Mouse (Mus musculus) heart, embryonic 13.5 days (tissue): ENCODE data around the gene Sec1. TPM values are rescaled to one million over a fixed set of nuclear protein-coding genes. Genes with fewer than 3 reads are reported as not detected.

Experiments
- ATAC-seq: fragments of 200-750 bp; cut with Nextera tagmentation; 2 replicates; pipeline ENCODE4 v1.8.0; 2017; ENCODE audit warnings: moderate TSS enrichment; ENCODE audit not compliant: insufficient number of reproducible peaks, low FRiP score, low TSS enrichment; ENCODE audit errors: extremely low read depth
- H3K27ac ChIP-seq: fragments of 300-500 bp; sonication (generic); replicated peaks from 2 replicates; pipeline ENCODE4 v1.5.1; 2015; ENCODE audit warnings: moderate library complexity, mild to moderate bottlenecking, inconsistent platforms
- H3K27me3 ChIP-seq: fragments of 300-500 bp; sonication (generic); replicated peaks from 2 replicates; pipeline ENCODE4 v1.6.1; 2015; ENCODE audit warnings: mild to moderate bottlenecking, inconsistent platforms
- H3K36me3 ChIP-seq: fragments of 300-500 bp; sonication (generic); 2 replicates; pipeline ENCODE4 v1.6.1; 2015; ENCODE audit warnings: mild to moderate bottlenecking, inconsistent platforms
- H3K4me1 ChIP-seq: fragments of 300-500 bp; sonication (generic); 2 replicates; pipeline ENCODE4 v1.6.1; 2015; ENCODE audit warnings: inconsistent platforms
- H3K4me2 ChIP-seq: fragments of 300-500 bp; sonication (generic); 2 replicates; pipeline ENCODE4 v1.6.1; 2015; ENCODE audit warnings: inconsistent platforms, mild to moderate bottlenecking, moderate library complexity
- H3K4me3 ChIP-seq: fragments of 300-500 bp; sonication (generic); 2 replicates; pipeline ENCODE4 v1.5.1; 2015; ENCODE audit warnings: moderate library complexity, mild to moderate bottlenecking, inconsistent platforms
- H3K9ac ChIP-seq: fragments of 300-500 bp; sonication (generic); 2 replicates; pipeline ENCODE4 v1.6.1; 2015; ENCODE audit warnings: inconsistent platforms, mild to moderate bottlenecking, moderate library complexity
- H3K9me3 ChIP-seq: fragments of 300-500 bp; sonication (generic); 2 replicates; pipeline ENCODE4 v1.6.1; 2016; ENCODE audit warnings: inconsistent platforms
- WGBS: fragments of 180-500 bp; shearing (Covaris S2); methylation state at CpG from one replicate; pipeline ENCODE4 v1.1.7; 2015; ENCODE audit warnings: mixed read lengths; 5-methylcytosine and 5-hydroxymethylcytosine counted together
- polyA plus RNA-seq: library from polyadenylated mRNA; unstranded; fragments of >200 nt; fragmentation: Nextera tagmentation; extraction: Ambion mirVana; gene quantifications from 2 replicates; pipeline ENCODE4 v1.2.1, GENCODE M21; 2015

The Sec1 gene
- polyA plus RNA-seq, 1 experiment from 2014 or later: 0.29 TPM

GRCm38 (mm10) chr7:45716952-45717917 lies 23.0 kb upstream of the Sec1 start:
- peaks cover 48% of the 10 kb centered on the region for H3K36me3 ChIP-seq
- H3K27ac ChIP-seq: peak overlapping the region; percentile 90
- peaks cover 50% of the 10 kb centered on the region for H3K4me1 ChIP-seq
- H3K4me2 ChIP-seq: peak overlapping the region; percentile 78
- no peak; the same call in 1 of the 2 replicates for ATAC-seq
- no peaks in the 10 kb centered on the region for H3K27me3 ChIP-seq
- 7% methylated on average over 31 of the region's 31 CpGs for WGBS
- no peaks in the 10 kb centered on the region for H3K9me3 ChIP-seq
- H3K9ac ChIP-seq: peak overlapping the region; percentile 94
- H3K4me3 ChIP-seq: peak overlapping the region; percentile 97

GRCm38 (mm10) chr7:45716460-45716857 lies 22.3 kb upstream of the Sec1 start:
- Histone ChIP-seq H3K4me3 (peak overlapping the region; percentile 97), H3K27ac (peak overlapping the region; percentile 25; the same call in 1 of the 2 replicates), H3K4me2 (peak overlapping the region; percentile 78), H3K4me1 (peaks cover 50% of the 10 kb centered on the region), H3K9me3 (no peaks in the 10 kb centered on the region), H3K9ac (peak overlapping the region; percentile 94), H3K27me3 (no peaks in the 10 kb centered on the region), H3K36me3 (peaks cover 48% of the 10 kb centered on the region)
- WGBS: 81% methylated on average over 3 of the region's 3 CpGs
- no peak for ATAC-seq

DNA sequence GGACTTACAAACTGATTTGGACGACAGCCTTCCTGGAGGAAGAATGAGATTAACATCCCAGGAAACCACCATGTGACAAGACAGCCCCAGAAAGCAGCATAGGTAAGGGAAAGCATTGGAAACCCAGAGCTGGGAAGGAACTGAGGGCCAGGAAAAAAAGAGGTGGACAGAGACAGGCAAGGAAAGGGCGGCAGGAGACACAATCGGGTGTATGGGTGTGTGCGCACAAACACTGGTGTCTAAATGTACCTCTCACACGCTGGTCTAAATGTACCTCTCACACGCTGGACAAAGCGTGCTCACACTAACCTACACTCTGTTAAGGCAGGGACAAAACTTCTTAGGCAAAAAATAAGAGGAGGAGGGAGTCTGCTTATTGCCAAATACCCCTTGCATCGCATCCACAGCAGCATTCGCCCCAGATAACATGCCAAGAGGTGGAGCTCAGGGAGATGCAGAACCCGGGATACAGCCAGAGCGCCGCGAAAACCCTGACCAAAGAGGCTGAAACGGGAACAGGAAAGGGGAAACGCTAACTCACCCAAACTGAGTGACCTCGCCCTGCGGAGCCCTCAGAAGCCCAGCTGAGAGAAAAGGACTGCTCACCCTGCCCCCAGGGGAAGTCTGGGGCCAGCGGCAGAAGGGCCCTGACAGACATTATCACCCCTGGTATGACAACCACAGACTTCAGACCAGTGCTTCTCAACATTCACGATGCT lies 21.7 kb upstream of the Sec1 start:
- no peaks in the 10 kb centered on the region for H3K27me3 ChIP-seq
- peak overlapping the region; percentile 65 for H3K27ac ChIP-seq
- peak overlapping the region; percentile 78 for H3K4me2 ChIP-seq
- peak overlapping the region; percentile 97 for H3K4me3 ChIP-seq
- 76% methylated on average over 19 of the region's 19 CpGs for WGBS
- peak overlapping the region; percentile 94 for H3K9ac ChIP-seq
- peaks cover 48% of the 10 kb centered on the region for H3K36me3 ChIP-seq
- no peaks in the 10 kb centered on the region for H3K9me3 ChIP-seq
- no peak for ATAC-seq
- peaks cover 47% of the 10 kb centered on the region for H3K4me1 ChIP-seq

GRCm38 (mm10) chr7:45715090-45715708 lies 21.0 kb upstream of the Sec1 start, which contains the start of gene Rpl18:
Gene Rpl18 (plus strand): TSS chr7:45715457.
- Histone ChIP-seq H3K4me1 (peaks cover 45% of the 10 kb centered on the region), H3K4me3 (peak within 1 kb of the TSS; percentile 97), H3K27ac (peak within 1 kb of the TSS; percentile 65), H3K36me3 (peaks cover 48% of the 10 kb centered on the region), H3K9ac (peak within 1 kb of the TSS; percentile 94), H3K4me2 (peak within 1 kb of the TSS; percentile 78), H3K9me3 (no peaks in the 10 kb centered on the region), H3K27me3 (no peaks in the 10 kb centered on the region)
- 8% methylated on average over 34 of the region's 34 CpGs for WGBS
- ATAC-seq: peak; percentile 83

DNA sequence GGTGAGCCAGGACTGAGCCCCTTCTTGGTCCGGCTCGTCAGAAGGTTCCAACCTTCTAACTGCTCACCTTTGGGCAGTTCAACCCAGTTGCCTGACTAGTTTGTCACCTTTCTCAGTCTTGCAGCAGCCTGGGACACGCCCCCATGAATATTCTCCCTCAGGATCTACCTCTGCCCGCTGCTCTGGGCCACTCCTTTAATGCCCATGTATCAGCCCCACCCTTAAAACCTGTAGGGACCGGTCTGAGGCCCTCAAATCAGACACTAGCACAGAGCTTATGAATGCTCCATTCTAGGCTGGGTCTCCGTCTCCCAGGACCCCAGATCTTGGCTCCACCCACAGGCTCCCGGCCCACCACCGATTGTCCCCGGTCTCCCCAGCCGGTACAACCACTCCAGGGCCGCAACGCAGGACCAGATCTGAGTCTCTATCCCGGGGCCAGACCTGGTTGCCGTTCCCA lies 20.5 kb upstream of the Sec1 start:
- Histone ChIP-seq H3K27ac (peak overlapping the region; percentile 43), H3K9me3 (no peaks in the 10 kb centered on the region), H3K9ac (peak overlapping the region; percentile 87), H3K36me3 (peaks cover 48% of the 10 kb centered on the region), H3K4me2 (peak overlapping the region; percentile 78), H3K27me3 (no peaks in the 10 kb centered on the region), H3K4me3 (peak overlapping the region; percentile 97), H3K4me1 (peaks cover 40% of the 10 kb centered on the region)
- 10% methylated on average over 14 of the region's 14 CpGs for WGBS
- ATAC-seq: 0 out of 2 replicates have a peak, but pooled peaks have one; percentile 10

- WGBS: 77% methylated on average over 6 of the region's 6 CpGs
- ATAC-seq: no peak
- Histone ChIP-seq H3K9ac (peak overlapping the region; percentile 87), H3K4me2 (peak overlapping the region; percentile 78), H3K4me3 (peak overlapping the region; percentile 97), H3K36me3 (peaks cover 44% of the 10 kb centered on the region), H3K27ac (no peak overlapping the region), H3K27me3 (no peaks in the 10 kb centered on the region), H3K9me3 (no peaks in the 10 kb centered on the region), H3K4me1 (peaks cover 39% of the 10 kb centered on the region)
Measured at GRCm38 (mm10) chr7:45713881-45714520, 19.8 kb upstream of the Sec1 start.

DNA sequence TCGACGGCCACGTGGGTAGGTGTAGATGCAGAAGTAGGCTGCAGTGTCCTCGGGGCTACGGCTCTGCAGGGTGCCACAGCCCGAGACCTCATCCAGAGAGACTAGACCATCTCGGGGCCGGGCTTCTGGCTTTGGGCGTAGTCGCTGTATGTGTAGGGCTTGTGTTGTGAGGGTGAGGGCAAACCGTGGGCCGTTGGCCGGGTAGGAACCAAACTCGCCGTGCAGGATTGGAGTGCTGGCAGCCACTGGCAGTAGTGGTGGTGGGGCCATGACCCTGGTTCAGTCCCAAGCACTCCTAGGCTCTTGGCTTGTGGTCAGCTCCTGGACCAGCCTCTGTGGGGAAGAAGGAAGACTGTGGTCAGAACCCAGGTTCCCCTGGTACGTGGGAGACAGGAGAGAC lies 19.2 kb upstream of the Sec1 start:
- Histone ChIP-seq H3K4me3 (no peak overlapping the region), H3K9ac (no peak overlapping the region; the same call in 1 of the 2 replicates), H3K27ac (no peak overlapping the region), H3K4me1 (peaks cover 40% of the 10 kb centered on the region), H3K27me3 (no peaks in the 10 kb centered on the region), H3K4me2 (no peak overlapping the region), H3K36me3 (peaks cover 41% of the 10 kb centered on the region), H3K9me3 (no peaks in the 10 kb centered on the region)
- WGBS: 90% methylated on average over 16 of the region's 16 CpGs
- no peak for ATAC-seq

DNA sequence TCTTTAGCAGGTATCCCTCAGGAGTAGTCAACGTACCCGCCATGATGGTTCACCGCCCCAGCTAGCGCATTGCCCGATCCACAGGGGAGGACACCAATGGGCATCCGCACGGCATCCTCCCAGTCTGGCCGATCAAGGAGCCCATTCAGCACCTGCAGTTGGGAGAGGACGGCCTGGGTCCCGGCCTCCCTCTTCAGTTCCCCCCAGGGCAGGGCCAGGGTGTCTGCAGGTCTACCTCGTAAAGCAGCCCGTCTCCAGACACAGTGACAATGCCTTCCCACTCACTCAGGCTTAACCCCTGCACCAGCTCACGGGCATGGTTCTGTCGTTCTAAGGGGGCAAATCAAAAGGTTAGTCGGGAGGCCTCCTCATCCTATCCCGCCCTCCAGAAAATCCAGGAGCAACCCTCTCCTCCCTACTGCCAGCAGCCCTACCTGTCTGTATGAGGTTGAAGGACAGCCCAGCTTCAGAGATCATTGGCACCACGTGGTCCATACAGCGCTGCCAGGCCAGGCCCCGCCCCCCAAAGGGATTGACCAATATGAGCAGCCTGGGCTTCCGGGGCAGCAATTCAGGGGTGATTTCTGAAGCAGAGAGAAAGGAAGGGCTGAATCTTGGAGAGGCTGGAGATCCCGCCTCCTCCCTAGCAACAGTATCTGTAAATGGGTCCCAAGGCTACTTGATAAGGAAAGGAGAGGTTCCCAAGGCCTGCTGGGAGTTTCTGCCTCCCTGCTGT lies 18.0 kb upstream of the Sec1 start:
- WGBS: 88% methylated on average over 21 of the region's 21 CpGs
- H3K27ac ChIP-seq: no peak overlapping the region
- no peak overlapping the region for H3K4me2 ChIP-seq
- no peaks in the 10 kb centered on the region for H3K27me3 ChIP-seq
- H3K9me3 ChIP-seq: no peaks in the 10 kb centered on the region
- H3K4me3 ChIP-seq: no peak overlapping the region
- ATAC-seq: no peak
- H3K4me1 ChIP-seq: peaks cover 52% of the 10 kb centered on the region
- H3K9ac ChIP-seq: no peak overlapping the region
- peaks cover 41% of the 10 kb centered on the region for H3K36me3 ChIP-seq

DNA sequence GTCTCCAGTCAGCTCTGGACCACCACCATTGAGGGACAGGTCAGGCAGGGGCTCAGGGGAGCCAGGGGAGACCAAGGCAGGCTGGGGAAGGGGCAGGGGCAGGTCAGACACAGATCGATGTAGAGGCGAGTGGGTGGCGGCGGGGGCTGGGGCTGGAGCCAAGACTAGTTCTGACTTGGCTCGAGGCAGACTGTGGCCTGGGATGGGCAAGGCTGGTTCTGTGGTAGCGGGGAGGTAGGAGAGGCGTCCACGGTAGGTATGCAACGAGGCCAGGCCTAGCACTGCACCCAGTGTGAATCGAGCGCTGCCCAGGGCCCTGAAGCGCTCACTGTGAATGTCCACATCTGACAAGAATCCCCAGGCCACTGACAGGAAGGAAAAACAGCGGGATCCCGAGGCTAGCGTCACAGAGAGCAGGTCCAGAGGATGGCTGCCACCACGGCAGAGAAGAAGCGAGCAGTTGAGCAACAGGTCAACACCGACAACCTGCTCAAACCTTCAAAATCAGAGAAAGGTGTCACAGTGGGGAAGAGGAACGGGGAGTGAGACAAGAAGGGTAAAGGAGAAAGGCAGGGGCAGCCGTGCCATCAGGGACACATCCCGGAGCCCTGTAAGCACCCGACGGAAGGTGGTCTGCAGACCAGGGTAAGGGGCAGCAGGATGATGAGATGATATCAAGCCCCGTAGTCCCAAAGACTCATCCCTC lies 17.3 kb upstream of the Sec1 start:
- 86% methylated on average over 24 of the region's 24 CpGs for WGBS
- Histone ChIP-seq H3K27me3 (no peaks in the 10 kb centered on the region), H3K4me1 (peaks cover 51% of the 10 kb centered on the region), H3K4me2 (no peak overlapping the region), H3K36me3 (peaks cover 41% of the 10 kb centered on the region), H3K9me3 (no peaks in the 10 kb centered on the region), H3K4me3 (no peak overlapping the region), H3K9ac (no peak overlapping the region), H3K27ac (no peak overlapping the region)
- no peak for ATAC-seq
